Mouse (Mus musculus): ENCODE measurements at regions not wholly inside any gene's neighbourhood (a gene's known extent, or its start where the extent isn't known, plus 50 kb on each side); places are given as distances from the start of the nearest gene placed in this dataset.

GRCm38 (mm10) chr7:137879296-137879695, 441.9 kb downstream of the Glrx3 start:
- DNase-seq (ENCODE audit: low spot score): no peak

- no peak for DNase-seq (ENCODE audit: low spot score)
Measured at GRCm38 (mm10) chr7:137882876-137883275, 445.5 kb downstream of the Glrx3 start.

- DNase-seq (ENCODE audit: low spot score): no peak
Measured at GRCm38 (mm10) chr7:137883701-137884100, 446.3 kb downstream of the Glrx3 start.

GRCm38 (mm10) chr7:137885146-137885545, 447.7 kb downstream of the Glrx3 start:
- no peak for DNase-seq (ENCODE audit: low spot score)

- DNase-seq (ENCODE audit: low spot score): no peak
Measured at GRCm38 (mm10) chr7:137888731-137889130, 451.3 kb downstream of the Glrx3 start.

- no peak for DNase-seq (ENCODE audit: low spot score)
Measured at GRCm38 (mm10) chr7:137906424-137907060, 469.1 kb downstream of the Glrx3 start.

- no peak for DNase-seq (ENCODE audit: low spot score)
Measured at GRCm38 (mm10) chr7:137909456-137909855, 472.0 kb downstream of the Glrx3 start.

GRCm38 (mm10) chr7:137913551-137914105, 476.2 kb downstream of the Glrx3 start:
- no peak for DNase-seq (ENCODE audit: low spot score)

GRCm38 (mm10) chr7:137914506-137914905, 477.1 kb downstream of the Glrx3 start:
- no peak for DNase-seq (ENCODE audit: low spot score)

- no peak for DNase-seq (ENCODE audit: low spot score)
Measured at GRCm38 (mm10) chr7:137916351-137916750, 478.9 kb downstream of the Glrx3 start.

GRCm38 (mm10) chr7:137924464-137925167, 472.9 kb downstream of the Tcerg1l start:
- DNase-seq (ENCODE audit: low spot score): no peak

- no peak for DNase-seq (ENCODE audit: low spot score)
Measured at GRCm38 (mm10) chr7:137925656-137926055, 471.9 kb downstream of the Tcerg1l start.

- no peak for DNase-seq (ENCODE audit: low spot score)
Measured at GRCm38 (mm10) chr7:137927371-137927770, 470.2 kb downstream of the Tcerg1l start.

- no peak for DNase-seq (ENCODE audit: low spot score)
Measured at GRCm38 (mm10) chr7:137930200-137930599, 467.3 kb downstream of the Tcerg1l start.

GRCm38 (mm10) chr7:137935896-137936295, 461.6 kb downstream of the Tcerg1l start:
- DNase-seq (ENCODE audit: low spot score): no peak

- peak; percentile 5 for DNase-seq (ENCODE audit: low spot score)
Measured at GRCm38 (mm10) chr7:137939116-137939515, 458.4 kb downstream of the Tcerg1l start.

GRCm38 (mm10) chr7:137940084-137940483, 457.4 kb downstream of the Tcerg1l start:
- no peak for DNase-seq (ENCODE audit: low spot score)

- DNase-seq (ENCODE audit: low spot score): no peak
Measured at GRCm38 (mm10) chr7:137944991-137945390, 452.5 kb downstream of the Tcerg1l start.

GRCm38 (mm10) chr7:137947424-137947823, 450.1 kb downstream of the Tcerg1l start:
- no peak for DNase-seq (ENCODE audit: low spot score)

GRCm38 (mm10) chr7:137957354-137957753, 440.2 kb downstream of the Tcerg1l start:
- DNase-seq (ENCODE audit: low spot score): no peak

GRCm38 (mm10) chr7:137957848-137958247, 439.7 kb downstream of the Tcerg1l start:
- no peak for DNase-seq (ENCODE audit: low spot score)

GRCm38 (mm10) chr7:137963470-137964095, 433.9 kb downstream of the Tcerg1l start:
- no peak for DNase-seq (ENCODE audit: low spot score)

All from gastrocnemius, adult 18-20 months (tissue).